Mouse (Mus musculus): ENCODE data around the gene Gm5136. TPM values are rescaled to one million over a fixed set of nuclear protein-coding genes. Genes with fewer than 3 reads are reported as not detected.

Gm5136 gene
- polyA plus RNA-seq, 1 experiment from 2014 or later = not detected

DNA sequence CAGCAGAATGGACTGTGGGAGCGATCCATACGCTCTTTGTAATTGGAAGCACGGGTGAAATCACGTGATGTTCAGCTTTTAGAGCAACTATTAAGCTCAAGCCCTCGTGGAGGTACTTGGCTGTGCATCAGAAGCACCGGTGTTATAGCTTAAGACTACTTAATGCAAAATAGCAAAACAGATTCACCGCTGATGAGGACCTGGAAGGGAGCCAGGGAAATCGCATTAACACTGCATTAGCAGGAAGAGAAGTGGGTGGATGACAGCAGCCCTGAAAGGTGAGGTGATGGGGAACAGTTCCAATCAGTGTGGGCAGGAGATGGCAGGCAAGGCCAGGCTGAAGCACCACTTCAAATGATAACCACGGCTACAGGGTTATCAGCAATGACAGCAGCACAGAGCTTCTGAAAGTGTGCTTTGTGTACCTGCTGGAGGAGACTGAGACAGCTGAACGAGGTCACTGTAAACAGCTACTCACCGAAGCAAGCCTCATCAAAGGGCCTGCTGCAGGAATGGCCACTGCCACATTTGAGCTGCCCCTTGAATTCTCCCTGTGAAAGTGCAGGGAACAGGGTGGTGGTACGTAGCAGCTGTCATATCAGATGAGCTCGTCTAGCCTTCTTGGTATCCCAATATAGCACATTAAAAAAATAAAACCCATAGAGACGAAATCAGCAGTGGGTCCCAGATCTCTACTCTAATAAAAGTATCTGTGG lies 20.1 kb downstream of the Gm5136 start:
- H3K4me3 ChIP-seq = no peak overlapping the region
- H3K9me3 ChIP-seq (replicated peaks) = no peaks in the 10 kb centered on the region
- H3K27me3 ChIP-seq (replicated peaks) = no peaks in the 10 kb centered on the region
- WGBS (ENCODE audit: insufficient replicate concordance) = 47% methylated on average over 14 of the region's 14 CpGs
- H3K4me2 ChIP-seq = no peak overlapping the region
- no peaks in the 10 kb centered on the region for H3K36me3 ChIP-seq
- no peak for ATAC-seq
- H3K9ac ChIP-seq = no peak overlapping the region
- no peak overlapping the region for H3K27ac ChIP-seq
- H3K4me1 ChIP-seq = no peaks in the 10 kb centered on the region

DNA sequence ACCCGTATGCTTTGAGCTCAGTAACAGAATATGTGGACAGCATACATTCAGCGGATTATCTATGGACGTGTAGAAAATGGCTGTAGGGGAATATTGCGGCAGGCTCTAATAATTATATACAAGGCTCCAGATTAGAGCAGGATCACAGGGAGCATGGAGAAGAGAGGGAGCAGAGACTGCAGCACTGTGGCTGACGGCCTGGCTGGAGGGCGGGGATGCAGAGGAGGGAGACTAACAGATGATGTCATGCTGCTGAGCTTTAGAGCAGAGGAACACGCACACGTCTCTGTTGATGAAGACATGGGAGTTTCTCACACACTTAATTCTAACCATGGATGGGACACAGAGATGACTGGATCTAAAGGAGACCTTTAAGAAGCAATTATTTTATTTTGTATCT lies 22.9 kb downstream of the Gm5136 start:
- H3K9ac ChIP-seq = no peak overlapping the region
- no peak overlapping the region for H3K27ac ChIP-seq
- no peak overlapping the region for H3K4me3 ChIP-seq
- H3K27me3 ChIP-seq (replicated peaks) = no peaks in the 10 kb centered on the region
- no peaks in the 10 kb centered on the region for H3K4me1 ChIP-seq
- H3K36me3 ChIP-seq = no peaks in the 10 kb centered on the region
- H3K4me2 ChIP-seq = no peak overlapping the region
- no peak for ATAC-seq
- no peaks in the 10 kb centered on the region for H3K9me3 ChIP-seq (replicated peaks)
- WGBS (ENCODE audit: insufficient replicate concordance) = 79% methylated on average over 8 of the region's 8 CpGs

DNA sequence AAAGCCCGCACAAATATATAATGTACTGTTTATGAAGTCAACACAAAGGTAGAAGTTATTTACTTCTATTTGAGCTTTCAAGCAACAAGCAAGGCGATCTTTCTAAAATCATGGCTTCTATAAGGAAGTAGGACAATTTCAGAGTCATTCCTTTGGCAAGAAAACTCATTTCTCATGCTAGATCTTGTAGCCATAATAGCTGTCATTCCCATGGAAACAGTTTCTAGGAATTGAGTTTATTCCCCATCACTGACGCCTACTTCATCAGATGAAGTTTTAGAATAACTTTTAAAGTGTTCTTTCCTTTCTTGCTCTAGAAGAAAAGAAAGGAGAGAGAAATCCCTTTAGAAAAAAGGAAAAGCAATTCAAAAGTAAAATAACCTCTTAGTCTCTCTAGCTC lies 31.0 kb downstream of the Gm5136 start:
- Histone ChIP-seq H3K36me3 (no peaks in the 10 kb centered on the region), H3K27me3 (replicated peaks) (no peaks in the 10 kb centered on the region), H3K9ac (no peak overlapping the region), H3K4me2 (no peak overlapping the region), H3K9me3 (replicated peaks) (no peaks in the 10 kb centered on the region), H3K4me1 (no peaks in the 10 kb centered on the region), H3K4me3 (no peak overlapping the region), H3K27ac (no peak overlapping the region)
- no peak for ATAC-seq
- 63% methylated on average over 3 of the region's 3 CpGs for WGBS (ENCODE audit: insufficient replicate concordance)

DNA sequence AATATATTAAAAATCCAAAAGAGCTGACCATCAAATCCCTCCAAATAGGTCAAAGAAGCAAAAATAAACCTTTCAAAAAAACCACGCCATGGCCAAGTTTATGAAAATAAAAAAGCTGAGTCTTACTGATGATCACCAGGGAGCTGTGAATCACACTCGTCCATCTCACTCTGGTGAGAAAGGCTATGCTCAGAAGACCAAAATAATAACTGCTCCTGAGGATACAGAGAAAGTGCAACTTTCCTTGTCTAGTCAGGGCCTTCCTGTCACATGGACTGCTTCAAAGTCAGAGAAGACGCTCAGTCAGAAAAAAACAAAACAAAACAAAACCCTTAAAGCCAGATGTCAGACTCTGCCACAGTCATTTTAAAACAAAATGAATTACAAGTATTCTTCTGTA lies 39.7 kb downstream of the Gm5136 start:
- H3K9me3 ChIP-seq (replicated peaks) = no peaks in the 10 kb centered on the region
- no peak overlapping the region for H3K4me2 ChIP-seq
- H3K4me1 ChIP-seq = no peaks in the 10 kb centered on the region
- ATAC-seq = no peak
- no peaks in the 10 kb centered on the region for H3K27me3 ChIP-seq (replicated peaks)
- no peaks in the 10 kb centered on the region for H3K36me3 ChIP-seq
- H3K9ac ChIP-seq = no peak overlapping the region
- 66% methylated on average over 3 of the region's 3 CpGs for WGBS (ENCODE audit: insufficient replicate concordance)
- no peak overlapping the region for H3K27ac ChIP-seq
- no peak overlapping the region for H3K4me3 ChIP-seq

DNA sequence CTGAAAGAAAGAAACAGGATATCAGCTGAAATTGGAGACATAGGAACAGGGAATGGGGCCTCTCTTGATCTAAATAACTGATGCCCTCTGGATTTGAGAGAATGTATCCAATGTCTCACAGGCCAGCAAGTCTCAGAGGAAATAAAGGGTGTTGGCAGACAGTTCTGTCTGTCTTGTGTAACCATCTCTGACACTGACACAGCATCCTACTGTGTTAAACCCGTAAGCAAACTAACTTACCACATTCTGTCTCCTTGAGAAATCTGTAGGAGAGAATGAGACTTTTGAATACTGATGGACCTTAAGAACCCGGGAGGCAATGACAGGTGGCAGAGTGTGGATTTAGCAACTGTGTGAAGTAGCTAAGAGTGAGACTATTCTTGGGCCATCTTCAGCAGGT lies 41.7 kb downstream of the Gm5136 start:
- H3K9me3 ChIP-seq (replicated peaks) = no peaks in the 10 kb centered on the region
- no peak overlapping the region for H3K4me2 ChIP-seq
- H3K27me3 ChIP-seq (replicated peaks) = no peaks in the 10 kb centered on the region
- no peaks in the 10 kb centered on the region for H3K36me3 ChIP-seq
- WGBS (ENCODE audit: insufficient replicate concordance) = 60% methylated on average over 2 of the region's 2 CpGs
- H3K9ac ChIP-seq = no peak overlapping the region
- ATAC-seq = no peak
- no peak overlapping the region for H3K4me3 ChIP-seq
- no peak overlapping the region for H3K27ac ChIP-seq
- H3K4me1 ChIP-seq = no peaks in the 10 kb centered on the region

DNA sequence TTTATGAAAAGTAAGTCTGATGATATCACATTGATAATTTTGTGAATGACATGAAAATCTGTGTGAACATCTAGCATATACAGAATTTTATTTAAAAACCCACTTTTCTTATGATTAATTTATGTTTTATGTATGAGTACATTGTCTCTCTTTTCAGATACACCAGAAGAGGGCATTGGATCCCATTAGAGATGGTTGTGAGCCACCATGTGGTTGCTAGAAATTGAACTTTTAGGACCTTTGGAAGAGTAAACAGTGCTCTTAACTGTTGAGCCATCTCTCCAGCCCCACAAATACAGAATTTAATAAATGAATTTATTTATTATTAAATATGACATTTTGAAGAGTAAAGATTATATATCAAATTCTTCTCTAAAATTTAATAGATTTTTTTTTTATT lies 42.3 kb downstream of the Gm5136 start:
- Histone ChIP-seq H3K9ac (no peak overlapping the region), H3K36me3 (no peaks in the 10 kb centered on the region), H3K4me2 (no peak overlapping the region), H3K4me1 (no peaks in the 10 kb centered on the region), H3K4me3 (no peak overlapping the region), H3K9me3 (replicated peaks) (no peaks in the 10 kb centered on the region), H3K27me3 (replicated peaks) (no peaks in the 10 kb centered on the region), H3K27ac (no peak overlapping the region)
- no peak for ATAC-seq

DNA sequence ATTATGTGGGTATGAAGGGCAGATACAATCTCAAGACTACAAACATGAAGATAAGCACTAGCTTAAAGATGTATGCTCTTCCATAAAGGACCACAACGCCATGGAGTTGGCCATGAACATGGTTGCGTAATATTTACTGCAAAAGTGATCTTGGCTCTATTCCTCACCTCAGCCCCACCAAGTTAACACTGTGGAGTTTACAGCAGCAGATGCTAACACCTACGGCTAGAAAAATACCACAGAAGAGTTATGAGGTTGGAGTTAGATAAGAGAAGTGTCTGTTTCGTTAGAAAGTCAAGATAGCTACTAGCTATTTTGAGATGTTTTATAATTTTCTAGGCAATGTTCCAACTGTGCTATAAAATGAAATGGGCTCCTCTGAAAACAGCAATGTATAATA lies 43.1 kb downstream of the Gm5136 start:
- Histone ChIP-seq H3K4me2 (no peak overlapping the region), H3K9me3 (replicated peaks) (no peaks in the 10 kb centered on the region), H3K4me1 (no peaks in the 10 kb centered on the region), H3K36me3 (no peaks in the 10 kb centered on the region), H3K9ac (no peak overlapping the region), H3K27ac (no peak overlapping the region), H3K27me3 (replicated peaks) (no peaks in the 10 kb centered on the region), H3K4me3 (no peak overlapping the region)
- no peak for ATAC-seq
- 56% methylated on average over 4 of the region's 4 CpGs for WGBS (ENCODE audit: insufficient replicate concordance)

DNA sequence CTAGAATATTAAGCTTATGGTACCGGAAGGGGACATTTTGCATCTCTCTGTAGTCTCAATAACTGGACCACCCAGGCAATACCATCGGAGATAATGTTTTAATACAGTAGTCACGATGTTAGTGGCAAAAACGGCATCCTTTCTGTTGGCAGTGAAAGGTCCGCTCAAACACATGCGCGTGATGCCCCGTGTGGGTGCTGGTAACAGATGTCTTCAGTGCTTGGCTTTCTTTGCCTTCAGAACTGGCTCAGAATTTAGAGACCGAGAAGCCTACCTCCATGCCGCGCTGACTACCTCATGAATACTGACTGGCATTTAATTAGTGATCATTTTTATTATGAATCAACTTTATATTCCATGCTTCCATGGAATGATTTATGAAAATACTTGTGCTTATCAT lies 44.9 kb downstream of the Gm5136 start:
- ATAC-seq = no peak
- H3K4me2 ChIP-seq = no peak overlapping the region
- H3K36me3 ChIP-seq = no peaks in the 10 kb centered on the region
- H3K9me3 ChIP-seq (replicated peaks) = no peaks in the 10 kb centered on the region
- H3K9ac ChIP-seq = no peak overlapping the region
- H3K27me3 ChIP-seq (replicated peaks) = no peaks in the 10 kb centered on the region
- no peak overlapping the region for H3K27ac ChIP-seq
- no peaks in the 10 kb centered on the region for H3K4me1 ChIP-seq
- no peak overlapping the region for H3K4me3 ChIP-seq
- WGBS (ENCODE audit: insufficient replicate concordance) = 78% methylated on average over 11 of the region's 11 CpGs

DNA sequence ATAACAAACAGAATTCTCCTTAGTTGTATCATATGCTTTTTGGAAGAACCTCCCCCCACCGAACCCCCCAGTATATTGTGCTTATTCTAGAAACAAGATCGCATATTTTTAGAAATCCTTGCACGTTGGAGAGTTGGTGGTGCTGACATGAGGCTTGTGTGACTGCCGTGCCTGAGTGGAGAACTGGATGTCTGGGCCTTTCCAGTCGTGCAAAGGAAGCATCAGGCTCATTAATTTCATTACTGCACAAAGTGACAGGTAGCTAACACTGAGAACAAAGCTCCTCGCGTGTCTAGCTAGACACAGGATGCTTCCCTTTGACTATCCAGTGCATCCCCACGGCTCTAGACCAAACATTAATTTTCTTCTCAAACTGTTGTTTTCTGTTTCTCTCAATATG lies 47.1 kb downstream of the Gm5136 start:
- H3K4me2 ChIP-seq = no peak overlapping the region
- H3K27ac ChIP-seq = no peak overlapping the region
- H3K27me3 ChIP-seq (replicated peaks) = no peaks in the 10 kb centered on the region
- H3K9me3 ChIP-seq (replicated peaks) = no peaks in the 10 kb centered on the region
- H3K9ac ChIP-seq = no peak overlapping the region
- WGBS (ENCODE audit: insufficient replicate concordance) = 63% methylated on average over 8 of the region's 8 CpGs
- no peaks in the 10 kb centered on the region for H3K36me3 ChIP-seq
- no peak for ATAC-seq
- no peaks in the 10 kb centered on the region for H3K4me1 ChIP-seq
- H3K4me3 ChIP-seq = no peak overlapping the region

DNA sequence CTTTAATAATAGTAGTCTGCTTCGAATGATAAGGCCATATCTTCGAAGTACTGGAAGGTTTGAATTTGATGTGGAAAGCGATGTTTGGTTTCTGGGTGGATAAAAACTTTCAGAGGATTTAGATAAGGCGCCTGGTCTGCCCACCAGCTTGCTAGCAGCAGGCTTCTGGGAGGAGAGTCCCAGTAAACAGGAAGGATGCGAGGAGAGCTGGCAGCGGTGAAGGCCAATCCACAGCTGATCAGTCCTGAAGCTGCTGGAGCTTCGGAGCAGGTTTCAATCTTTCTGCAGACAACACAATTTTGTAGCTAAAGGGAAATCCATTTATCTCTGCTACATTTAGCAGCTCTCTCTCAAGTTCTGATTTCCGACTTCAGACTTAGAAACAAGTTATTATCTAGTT lies 47.9 kb downstream of the Gm5136 start:
- no peaks in the 10 kb centered on the region for H3K4me1 ChIP-seq
- H3K36me3 ChIP-seq = no peaks in the 10 kb centered on the region
- no peak overlapping the region for H3K27ac ChIP-seq
- H3K9ac ChIP-seq = no peak overlapping the region
- no peaks in the 10 kb centered on the region for H3K9me3 ChIP-seq (replicated peaks)
- no peak overlapping the region for H3K4me2 ChIP-seq
- no peak overlapping the region for H3K4me3 ChIP-seq
- WGBS (ENCODE audit: insufficient replicate concordance) = 35% methylated on average over 8 of the region's 8 CpGs
- H3K27me3 ChIP-seq (replicated peaks) = no peaks in the 10 kb centered on the region
- ATAC-seq = no peak

DNA sequence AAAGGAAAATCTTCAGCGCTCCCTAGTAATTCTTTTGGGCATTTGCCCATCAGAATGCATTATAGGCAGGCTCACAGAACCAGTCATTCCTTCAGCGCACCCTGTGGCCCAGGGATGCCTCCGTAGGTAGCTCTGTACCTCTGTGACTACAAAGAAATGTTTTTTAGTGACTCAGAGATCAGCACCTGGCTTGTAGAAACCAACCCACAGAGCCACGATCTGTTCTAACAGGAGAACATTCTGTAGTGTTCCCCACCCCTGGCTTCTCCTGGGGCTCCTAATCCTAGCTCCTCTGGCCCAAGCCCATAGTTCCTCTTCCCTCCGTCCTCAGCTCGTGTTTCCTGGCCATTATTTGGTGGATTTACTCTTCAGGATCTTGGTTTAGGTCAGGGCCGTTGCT lies 50.8 kb downstream of the Gm5136 start:
- ATAC-seq = no peak
- H3K36me3 ChIP-seq = no peaks in the 10 kb centered on the region
- no peaks in the 10 kb centered on the region for H3K27me3 ChIP-seq (replicated peaks)
- no peak overlapping the region for H3K4me3 ChIP-seq
- H3K27ac ChIP-seq = no peak overlapping the region
- H3K4me2 ChIP-seq = no peak overlapping the region
- 59% methylated on average over 7 of the region's 7 CpGs for WGBS (ENCODE audit: insufficient replicate concordance)
- H3K9ac ChIP-seq = no peak overlapping the region
- no peaks in the 10 kb centered on the region for H3K9me3 ChIP-seq (replicated peaks)
- H3K4me1 ChIP-seq = no peaks in the 10 kb centered on the region

Measured in liver, embryonic 12.5 days (tissue).